Mouse (Mus musculus): ENCODE results near the gene Vrk1.

Gene Vrk1

GRCm38 (mm10) chr12:106055799-106056198, 45.8 kb downstream of the Vrk1 start:
- DNase-seq = peak; percentile 89

- DNase-seq = no peak
Observed at GRCm38 (mm10) chr12:106059873-106060573, 50.0 kb downstream of the Vrk1 start.

GRCm38 (mm10) chr12:106070434-106071155, 60.6 kb downstream of the Vrk1 start:
- no peak for DNase-seq

GRCm38 (mm10) chr12:106071575-106072166, 61.6 kb downstream of the Vrk1 start:
- no peak for DNase-seq

GRCm38 (mm10) chr12:106074371-106075155, 64.5 kb downstream of the Vrk1 start:
- DNase-seq = no peak

- DNase-seq = no peak
Observed at GRCm38 (mm10) chr12:106076131-106076530, 66.1 kb downstream of the Vrk1 start.

- no peak for DNase-seq
Observed at GRCm38 (mm10) chr12:106080511-106080910, 70.5 kb downstream of the Vrk1 start.

- DNase-seq = no peak
Observed at GRCm38 (mm10) chr12:106080945-106081747, 71.1 kb downstream of the Vrk1 start.

- DNase-seq = no peak
Observed at GRCm38 (mm10) chr12:106081748-106082140, 71.7 kb downstream of the Vrk1 start.

GRCm38 (mm10) chr12:106082191-106082957, 72.3 kb downstream of the Vrk1 start:
- DNase-seq = no peak

GRCm38 (mm10) chr12:106082958-106083381, 72.9 kb downstream of the Vrk1 start:
- DNase-seq = no peak

GRCm38 (mm10) chr12:106084126-106084525, 74.1 kb downstream of the Vrk1 start:
- no peak for DNase-seq

- DNase-seq = no peak
Observed at GRCm38 (mm10) chr12:106094827-106095226, 84.8 kb downstream of the Vrk1 start.

- DNase-seq = no peak
Observed at GRCm38 (mm10) chr12:106102003-106102402, 92.0 kb downstream of the Vrk1 start.

GRCm38 (mm10) chr12:106102726-106103643, 93.0 kb downstream of the Vrk1 start:
- no peak for DNase-seq

- no peak for DNase-seq
Observed at GRCm38 (mm10) chr12:106107272-106107671, 97.2 kb downstream of the Vrk1 start.

GRCm38 (mm10) chr12:106115070-106115891, 105.3 kb downstream of the Vrk1 start:
- DNase-seq = peak; percentile 66

GRCm38 (mm10) chr12:106115892-106116206, 105.8 kb downstream of the Vrk1 start:
- no peak for DNase-seq

- no peak for DNase-seq
Observed at GRCm38 (mm10) chr12:106123276-106123675, 113.2 kb downstream of the Vrk1 start.

- no peak for DNase-seq
Observed at GRCm38 (mm10) chr12:106124581-106124980, 114.6 kb downstream of the Vrk1 start.

All from thymus, postnatal 4 days (tissue).